Mouse (Mus musculus) G1E (cell line): ENCODE data around the gene Gm17324. TPM values are rescaled to one million over a fixed set of nuclear protein-coding genes. Genes with fewer than 3 reads are reported as not detected.
"Not testable (repeated sequence)": the region's sequence is repeated elsewhere in the genome, so short reads cannot be mapped to it uniquely, and the experiment has no call there.

Experiments used
- ATAC-seq: 2 replicates; pipeline ENCODE4 v1.8.0; 2016; ENCODE audit warnings: mild to moderate bottlenecking; ENCODE audit not compliant: insufficient number of reproducible peaks, poor library complexity, low FRiP score, severe bottlenecking; ENCODE audit errors: extremely low read depth
- DNase-seq: peaks from one replicate; pipeline ENCODE4 v3.0.0; 2012; ENCODE audit warnings: low spot score
- H3K27me3 ChIP-seq: 2 replicates; pipeline ENCODE4 v1.6.1; 2012; ENCODE audit warnings: mild to moderate bottlenecking, low read length, inconsistent platforms; ENCODE audit not compliant: insufficient read depth
- H3K36me3 ChIP-seq: replicated peaks from 2 replicates; pipeline ENCODE3; 2012; ENCODE audit warnings: mild to moderate bottlenecking, inconsistent platforms
- H3K4me1 ChIP-seq: 2 replicates; pipeline ENCODE4 v1.6.1; 2012; ENCODE audit warnings: low read depth, low read length, inconsistent platforms, mixed read lengths; ENCODE audit not compliant: insufficient read depth
- H3K4me3 ChIP-seq: 2 replicates; pipeline ENCODE4 v1.5.1; 2012; ENCODE audit warnings: low read depth, mild to moderate bottlenecking, inconsistent platforms, low read length, moderate library complexity, mixed read lengths
- H3K9me3 ChIP-seq: replicated peaks from 2 replicates; pipeline ENCODE4 v1.6.1; 2012; ENCODE audit warnings: inconsistent platforms
- CTCF ChIP-seq: IDR thresholded peaks from 2 replicates; pipeline ENCODE4 v1.5.1; 2012; ENCODE audit warnings: low read depth, low read length, inconsistent platforms, mixed read lengths
- GATA1 ChIP-seq: IDR thresholded peaks from 2 replicates; pipeline ENCODE4 v1.6.1; 2012; ENCODE audit warnings: borderline replicate concordance, low read length, inconsistent platforms, mixed read lengths
- GATA2 ChIP-seq: IDR thresholded peaks from 2 replicates; pipeline ENCODE4 v1.6.1; 2012; ENCODE audit warnings: low read depth, low read length, inconsistent platforms, borderline replicate concordance
- POLR2AphosphoS5 ChIP-seq: IDR thresholded peaks from 2 replicates; pipeline ENCODE4 v1.6.1; 2012; ENCODE audit warnings: low read depth, low read length, inconsistent platforms; ENCODE audit not compliant: insufficient replicate concordance
- TAL1 ChIP-seq: conservative IDR thresholded peaks from 2 replicates; pipeline ENCODE4 v1.6.1; 2012; ENCODE audit warnings: low read depth, low read length, inconsistent platforms, mixed read lengths
- polyA plus RNA-seq: library from polyadenylated mRNA; stranded (reverse); fragments of >175 nt; gene quantifications from 2 replicates; pipeline ENCODE4 v1.2.3, GENCODE M21; 2012
- total RNA-seq, 2 experiments: library from RNA; stranded (forward) in 1 of 2; stranded (reverse) in 1 of 2; fragments of 200-1000 nt in 1 of 2; fragments of >200 nt in 1 of 2; fragmentation: Nextera tagmentation in 1 of 2; gene quantifications; 2 replicates each; pipeline ENCODE4 v1.2.3; 2014 to 2017

Gene Gm17324
- total and polyA plus RNA-seq, 3 experiments = 0.08 TPM; not detected in 2

DNA sequence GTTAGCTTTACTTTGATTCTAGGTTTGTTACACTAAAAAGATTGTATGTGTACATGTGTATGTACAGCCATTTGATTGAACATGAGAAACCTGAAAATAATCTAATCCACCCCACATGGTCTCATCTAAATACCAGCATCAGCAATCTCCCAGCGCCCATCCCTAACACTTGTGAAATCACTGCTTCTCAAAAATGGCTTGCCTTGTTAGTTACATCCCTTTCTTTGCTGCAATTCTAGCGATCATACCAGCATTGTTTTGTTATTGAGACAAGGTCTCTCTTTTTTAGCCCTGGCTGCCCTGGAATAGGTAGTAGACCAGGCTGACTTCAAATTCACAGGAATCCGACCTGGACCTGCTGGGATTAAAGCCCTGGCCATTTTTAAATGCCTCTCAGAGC is 33.8 kb upstream of the Gm17324 start:
- H3K9me3 ChIP-seq = no peaks in the 10 kb centered on the region
- peaks cover 35% of the 10 kb centered on the region for H3K36me3 ChIP-seq
- ATAC-seq = no peak
- TF ChIP-seq GATA1 = no peak
- TF ChIP-seq POLR2AphosphoS5 = no peak
- TF ChIP-seq CTCF = no peak
- TF ChIP-seq TAL1 = no peak
- no peak for TF ChIP-seq GATA2
- H3K4me3 ChIP-seq = peak overlapping the region; percentile 96
- H3K27me3 ChIP-seq = no peaks in the 10 kb centered on the region
- no peak for DNase-seq
- H3K4me1 ChIP-seq = peaks cover 24% of the 10 kb centered on the region

DNA sequence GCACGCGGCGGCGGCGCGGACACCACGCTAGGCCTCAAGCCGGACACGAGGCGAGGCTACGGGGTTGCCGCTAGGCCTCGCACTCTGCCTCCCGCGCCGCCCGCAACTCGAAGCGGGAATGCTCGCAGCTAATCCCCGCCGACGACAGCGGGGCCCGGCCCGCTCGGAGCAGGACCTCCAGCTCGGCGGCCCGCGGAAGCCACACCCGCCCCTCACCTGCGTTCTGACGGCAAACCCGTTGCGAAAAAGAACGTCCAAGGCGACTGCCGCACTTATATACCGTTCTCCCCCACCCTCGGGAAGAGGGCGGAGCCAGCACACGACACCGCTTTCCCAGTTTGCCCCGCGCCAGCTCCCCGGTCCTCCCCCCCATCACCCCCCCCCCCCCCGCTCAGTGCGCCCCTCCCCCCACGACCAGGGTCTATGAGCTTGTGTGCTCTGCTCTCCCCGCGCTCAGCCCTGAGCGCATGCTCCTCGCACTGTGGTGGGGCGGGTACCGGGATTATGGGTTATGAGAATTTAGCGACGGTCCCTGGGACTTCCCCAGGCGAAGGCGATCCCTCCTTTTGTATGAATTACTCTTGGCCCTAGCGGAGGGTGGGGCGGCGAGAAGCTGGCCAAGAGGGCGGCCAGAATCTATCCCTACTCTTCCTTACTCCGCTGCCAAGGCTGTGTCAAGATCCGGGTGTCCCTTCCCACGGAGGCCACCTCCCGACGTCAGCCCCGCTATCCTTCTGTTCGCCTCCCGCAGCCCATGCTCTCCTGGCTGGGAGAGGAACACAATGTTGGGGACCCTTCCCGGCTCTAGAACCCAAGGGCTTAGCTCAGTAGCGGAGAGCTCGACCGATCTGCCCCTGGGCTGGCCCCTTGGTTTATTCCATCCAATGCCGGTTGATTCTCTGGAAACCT is 33.1 kb upstream of the Gm17324 start:
- H3K9me3 ChIP-seq = no peaks in the 10 kb centered on the region
- H3K4me1 ChIP-seq = peaks cover 26% of the 10 kb centered on the region
- peaks cover 42% of the 10 kb centered on the region for H3K36me3 ChIP-seq
- ATAC-seq (peak; percentile 93), DNase-seq (peak; percentile 96)
- H3K4me3 ChIP-seq = peak overlapping the region; percentile 96
- H3K27me3 ChIP-seq = no peaks in the 10 kb centered on the region
- TF ChIP-seq TAL1 = no peak
- no peak for TF ChIP-seq GATA2
- TF ChIP-seq POLR2AphosphoS5 = 0 out of 2 replicates have a peak, but pooled peaks have one; percentile 77

DNA sequence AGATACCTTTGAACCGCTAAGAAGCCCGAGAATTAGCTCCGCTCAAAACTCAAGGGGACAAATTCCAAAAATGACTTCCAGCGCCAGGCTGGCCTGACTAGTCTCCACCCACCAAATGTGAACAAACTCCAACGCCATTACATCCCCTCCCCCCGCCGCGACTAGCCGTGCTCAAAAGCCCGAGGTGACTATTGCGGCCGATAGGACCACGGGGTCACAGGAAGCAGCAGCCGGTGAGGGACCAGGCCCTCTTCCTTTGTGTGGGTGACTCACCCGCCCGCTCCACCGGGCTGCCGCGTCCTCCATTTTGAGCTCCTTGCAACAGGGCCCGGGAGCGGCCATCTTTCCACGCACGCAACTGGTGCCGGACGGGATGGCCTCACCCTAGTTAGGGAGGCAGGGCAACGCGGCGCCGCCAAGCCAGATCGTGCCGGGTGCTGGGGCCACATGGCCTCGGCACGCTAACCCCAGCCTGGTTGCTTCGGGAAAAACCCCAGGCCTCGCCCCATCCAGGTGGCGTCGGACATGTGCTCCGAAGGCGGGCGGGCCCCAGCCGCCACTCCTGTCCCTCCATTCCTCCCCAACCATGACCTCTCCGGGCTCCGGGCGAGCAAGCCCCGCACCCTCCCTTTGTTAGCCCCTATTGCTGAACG is 32.2 kb upstream of the Gm17324 start:
- no peaks in the 10 kb centered on the region for H3K27me3 ChIP-seq
- H3K36me3 ChIP-seq = peaks cover 47% of the 10 kb centered on the region
- peak; percentile 5; the same call in 1 of the 2 replicates for ATAC-seq

DNA sequence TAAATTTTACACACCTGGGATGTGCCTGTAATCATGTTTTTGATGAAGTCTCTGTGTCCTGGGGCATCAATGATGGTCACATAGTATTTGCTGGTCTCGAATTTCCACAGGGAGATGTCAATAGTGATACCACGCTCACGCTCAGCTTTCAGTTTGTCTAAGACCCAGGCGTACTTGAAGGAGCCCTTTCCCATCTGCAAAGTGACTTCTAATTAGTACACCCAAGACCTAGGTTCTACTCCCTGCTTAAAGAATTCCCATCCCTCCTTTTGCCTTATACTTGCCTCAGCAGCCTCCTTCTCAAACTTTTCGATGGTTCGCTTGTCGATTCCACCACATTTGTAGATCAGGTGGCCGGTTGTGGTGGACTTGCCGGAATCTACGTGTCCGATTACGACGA is 31.6 kb upstream of the Gm17324 start:
- not testable (repeated sequence) for DNase-seq
- peaks cover 49% of the 10 kb centered on the region for H3K36me3 ChIP-seq

More for the DNA sequence above, 32.2 kb upstream of the Gm17324 start:
- TF ChIP-seq GATA2 = no peak
- peak; percentile 68; the same call in 1 of the 2 replicates for TF ChIP-seq POLR2AphosphoS5
- no peak for TF ChIP-seq CTCF
- TF ChIP-seq TAL1 = no peak
- TF ChIP-seq GATA1 = no peak
- Histone ChIP-seq H3K4me1 (peaks cover 27% of the 10 kb centered on the region), H3K4me3 (peak overlapping the region; percentile 96), H3K9me3 (no peaks in the 10 kb centered on the region)
- peak; percentile 65 for DNase-seq

DNA sequence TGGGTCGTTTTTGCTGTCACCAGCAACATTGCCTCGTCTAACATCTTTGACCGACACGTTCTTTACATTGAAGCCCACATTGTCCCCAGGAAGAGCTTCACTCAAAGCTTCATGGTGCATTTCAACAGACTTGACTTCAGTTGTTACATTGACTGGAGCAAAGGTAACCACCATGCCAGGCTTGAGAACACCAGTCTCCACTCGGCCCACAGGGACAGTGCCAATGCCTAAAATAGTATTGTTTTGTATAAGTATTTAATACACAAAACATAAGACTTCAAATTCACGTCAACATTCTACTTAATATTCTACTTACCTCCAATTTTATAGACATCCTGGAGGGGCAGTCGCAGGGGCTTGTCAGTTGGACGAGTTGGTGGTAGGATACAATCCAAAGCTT is 30.7 kb upstream of the Gm17324 start:
- not testable (repeated sequence) for H3K9me3 ChIP-seq

More for the DNA sequence above, 31.6 kb upstream of the Gm17324 start:
- ATAC-seq, H3K9me3 ChIP-seq, H3K27me3 ChIP-seq: not testable (repeated sequence)
- Histone ChIP-seq H3K4me1 (peaks cover 27% of the 10 kb centered on the region), H3K4me3 (peak overlapping the region; percentile 96)

DNA sequence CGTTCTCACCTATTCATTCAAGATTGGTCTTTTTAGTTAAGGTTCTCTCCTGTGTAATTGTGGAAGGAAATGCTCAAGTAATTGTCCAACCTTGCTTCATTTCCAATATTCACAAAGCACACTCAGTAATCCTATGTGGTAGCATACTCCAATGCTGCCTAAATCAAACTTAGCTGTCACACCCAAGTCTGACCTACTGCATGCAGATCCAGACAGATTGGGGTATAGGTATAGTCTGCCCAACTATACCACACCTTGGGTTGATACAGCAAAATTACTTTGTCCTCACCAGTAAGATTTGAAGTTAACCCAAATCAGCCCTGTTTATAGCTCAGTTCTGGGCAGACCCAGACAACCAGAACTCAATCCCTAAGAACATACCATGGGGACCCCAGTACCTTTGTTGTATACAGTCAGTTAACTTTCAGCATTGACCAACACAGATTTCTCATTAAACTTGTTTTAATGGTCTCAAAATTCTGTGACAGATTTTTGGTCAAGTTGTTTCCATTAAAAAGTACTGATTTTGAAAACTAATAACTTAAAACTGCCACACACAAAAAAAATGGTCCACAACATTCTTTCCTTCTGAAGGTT is 29.5 kb upstream of the Gm17324 start:
- not testable (repeated sequence) for H3K27me3 ChIP-seq, DNase-seq, H3K9me3 ChIP-seq, ATAC-seq
- TF ChIP-seq POLR2AphosphoS5 = peak; percentile 30; the same call in 1 of the 2 replicates
- Histone ChIP-seq H3K4me3 (peak overlapping the region; percentile 14; the same call in 1 of the 2 replicates), H3K4me1 (peaks cover 27% of the 10 kb centered on the region), H3K36me3 (peaks cover 66% of the 10 kb centered on the region)

More for the DNA sequence above, 30.7 kb upstream of the Gm17324 start:
- Histone ChIP-seq H3K36me3 (peaks cover 54% of the 10 kb centered on the region), H3K4me1 (peaks cover 27% of the 10 kb centered on the region), H3K4me3 (peak overlapping the region; percentile 69)
- not testable (repeated sequence) for ATAC-seq, H3K27me3 ChIP-seq, DNase-seq
